Mouse (Mus musculus) cortical plate, adult 2 months (tissue): ENCODE results near the gene Fam81a. TPM values are rescaled to one million over a fixed set of nuclear protein-coding genes. Genes with fewer than 3 reads are reported as not detected.

Source experiments
- H3K27ac ChIP-seq: fragments of 200-500 bp; 2 replicates; pipeline ENCODE4 v1.5.1; 2012; ENCODE audit warnings: low read length, control low read depth, inconsistent platforms; ENCODE audit not compliant: insufficient read depth
- H3K4me1 ChIP-seq: fragments of 200-500 bp; 2 replicates; pipeline ENCODE4 v1.6.1; 2011; ENCODE audit warnings: low read length; ENCODE audit not compliant: control insufficient read depth, insufficient read depth
- H3K4me3 ChIP-seq: fragments of 200-500 bp; 2 replicates; pipeline ENCODE4 v1.5.1; 2011; ENCODE audit warnings: mild to moderate bottlenecking, low read length, control low read depth; ENCODE audit not compliant: insufficient read depth
- CTCF ChIP-seq: fragments of 200-500 bp; IDR thresholded peaks from 2 replicates; pipeline ENCODE4 v1.5.1; 2011; ENCODE audit warnings: mild to moderate bottlenecking, control low read depth, low read length; ENCODE audit not compliant: insufficient read depth; ENCODE audit errors: extremely low read depth
- POLR2A ChIP-seq: fragments of 200-500 bp; IDR thresholded peaks from 2 replicates; pipeline ENCODE4 v1.6.1; 2011; ENCODE audit warnings: mild to moderate bottlenecking, low read length, control low read depth; ENCODE audit not compliant: insufficient read depth; ENCODE audit errors: extremely low read depth
- polyA plus RNA-seq: library from polyadenylated mRNA; depleted of rRNA; stranded (reverse); fragments of >200 nt; gene quantifications from 2 replicates; pipeline ENCODE4 v1.2.3, GENCODE M21; 2012; rRNA removed

Gene Fam81a
- polyA plus RNA-seq, result 135 and 144 TPM in 2 replicates

DNA sequence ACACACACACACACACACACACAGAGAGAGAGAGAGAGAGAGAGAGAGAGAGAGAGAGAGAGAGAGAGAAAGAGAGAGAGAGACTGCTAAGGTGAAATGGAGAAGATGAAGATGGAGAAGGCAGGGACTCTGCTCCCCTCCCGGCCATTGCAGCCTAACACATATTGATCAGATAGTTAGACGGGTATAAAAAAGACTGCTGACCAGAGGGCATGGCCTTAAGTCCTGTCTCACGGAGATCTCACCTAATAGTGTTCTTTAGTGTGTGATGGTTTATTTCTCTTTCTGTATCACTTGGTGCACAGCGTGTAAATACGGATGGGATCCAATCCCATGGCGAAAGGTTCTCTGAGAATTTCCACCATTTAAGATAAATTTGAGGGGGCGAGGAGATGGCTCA lies at the start of gene Fam81a:
Fam81a (minus strand) TSS at position 101 of the 400 bp plus-strand sequence.
- peak within 1 kb of the TSS; percentile 94 for H3K4me3 ChIP-seq
- TF ChIP-seq CTCF (no peak), POLR2A (no peak)
- peak within 1 kb of the TSS; percentile 79 for H3K27ac ChIP-seq
- peaks cover 4% of the 10 kb centered on the region for H3K4me1 ChIP-seq

DNA sequence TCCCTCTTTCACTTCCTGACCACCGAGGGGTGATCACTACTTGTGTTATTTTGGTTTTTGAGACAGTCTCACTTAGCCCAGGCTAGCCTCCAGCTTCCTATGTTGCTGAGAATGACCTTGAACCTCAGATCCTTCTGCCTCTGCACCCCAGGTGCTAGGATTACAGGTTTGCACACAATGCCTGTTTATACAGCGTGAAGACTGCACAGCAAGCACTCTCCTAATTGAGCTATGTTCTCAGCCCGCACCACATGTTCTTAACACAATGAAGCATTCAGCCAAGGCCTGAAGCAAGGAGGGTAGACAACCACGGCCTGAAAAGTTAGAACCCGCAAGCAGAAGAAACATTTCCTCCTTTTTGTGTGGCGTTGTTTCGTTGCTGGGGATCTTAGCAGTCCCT lies 40.3 kb upstream of the Fam81a start:
- H3K27ac ChIP-seq, result no peak overlapping the region
- H3K4me1 ChIP-seq, result no peaks in the 10 kb centered on the region
- no peak overlapping the region for H3K4me3 ChIP-seq
- TF ChIP-seq CTCF, result no peak
- TF ChIP-seq POLR2A, result no peak

DNA sequence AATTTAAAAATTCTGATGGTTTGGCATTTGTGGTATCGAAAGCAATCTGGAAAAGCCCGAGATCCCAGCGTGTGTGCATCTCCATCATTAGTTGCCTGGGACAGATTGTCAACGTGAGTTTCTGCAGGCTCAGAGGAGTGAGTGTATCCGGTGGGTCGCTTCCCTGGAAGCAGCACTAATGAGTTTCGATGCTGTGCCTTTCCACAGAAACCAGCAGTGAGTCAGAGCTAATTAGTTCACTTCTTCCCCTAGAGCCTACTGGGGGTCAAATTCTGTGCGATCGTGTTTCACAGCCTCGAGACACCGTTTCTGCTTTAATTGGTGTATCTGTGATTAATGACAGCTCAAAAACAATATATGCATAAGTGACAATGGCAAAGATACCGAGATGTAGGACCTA lies 39.4 kb upstream of the Fam81a start:
- H3K4me1 ChIP-seq, result no peaks in the 10 kb centered on the region
- no peak for TF ChIP-seq CTCF
- no peak for TF ChIP-seq POLR2A
- no peak overlapping the region for H3K4me3 ChIP-seq
- no peak overlapping the region for H3K27ac ChIP-seq

DNA sequence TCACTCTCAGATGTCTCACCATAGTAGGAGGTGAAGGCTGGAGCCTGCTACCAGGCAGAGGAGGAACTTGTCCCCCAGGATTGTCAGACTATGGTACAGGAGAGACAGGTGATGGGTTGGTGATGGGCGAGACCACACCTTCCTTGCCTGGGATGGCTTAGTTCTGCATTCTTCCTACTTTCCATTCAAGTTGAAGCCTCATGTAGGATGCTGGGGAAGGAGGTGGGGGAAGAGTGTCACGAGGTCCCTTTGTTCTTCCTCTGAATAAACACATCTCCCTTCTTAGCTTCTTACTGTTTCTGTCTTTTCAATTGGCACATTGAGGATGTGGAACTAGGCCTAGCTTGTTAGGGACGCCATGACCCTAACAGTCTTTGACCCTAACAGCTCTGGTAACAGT lies 33.9 kb upstream of the Fam81a start:
- TF ChIP-seq POLR2A (no peak), CTCF (no peak)
- no peak overlapping the region for H3K27ac ChIP-seq

DNA sequence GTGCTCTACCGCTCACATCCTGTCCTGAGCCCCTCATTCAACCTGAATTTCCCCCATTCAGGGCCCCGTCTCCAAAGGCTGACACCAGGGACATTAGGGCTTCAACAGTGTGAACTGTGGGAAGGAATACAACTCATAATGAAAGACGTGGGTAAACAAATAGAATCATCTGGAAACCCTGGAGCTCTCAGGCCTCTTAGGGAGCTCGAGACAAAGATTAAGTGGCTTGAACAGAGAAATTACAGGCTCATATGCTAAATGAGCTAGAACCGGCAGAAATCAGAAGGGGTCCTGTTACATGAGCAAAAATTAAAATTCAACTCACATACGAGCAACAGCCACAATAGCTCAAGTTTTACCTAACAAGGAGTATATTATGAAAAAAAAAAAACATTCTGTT lies 32.5 kb upstream of the Fam81a start:
- no peak overlapping the region for H3K4me3 ChIP-seq
- no peak overlapping the region for H3K27ac ChIP-seq
- H3K4me1 ChIP-seq, result no peaks in the 10 kb centered on the region
- TF ChIP-seq POLR2A (no peak), CTCF (no peak)

More for the DNA sequence above, 33.9 kb upstream of the Fam81a start:
- Histone ChIP-seq H3K4me3 (no peak overlapping the region), H3K4me1 (no peaks in the 10 kb centered on the region)

DNA sequence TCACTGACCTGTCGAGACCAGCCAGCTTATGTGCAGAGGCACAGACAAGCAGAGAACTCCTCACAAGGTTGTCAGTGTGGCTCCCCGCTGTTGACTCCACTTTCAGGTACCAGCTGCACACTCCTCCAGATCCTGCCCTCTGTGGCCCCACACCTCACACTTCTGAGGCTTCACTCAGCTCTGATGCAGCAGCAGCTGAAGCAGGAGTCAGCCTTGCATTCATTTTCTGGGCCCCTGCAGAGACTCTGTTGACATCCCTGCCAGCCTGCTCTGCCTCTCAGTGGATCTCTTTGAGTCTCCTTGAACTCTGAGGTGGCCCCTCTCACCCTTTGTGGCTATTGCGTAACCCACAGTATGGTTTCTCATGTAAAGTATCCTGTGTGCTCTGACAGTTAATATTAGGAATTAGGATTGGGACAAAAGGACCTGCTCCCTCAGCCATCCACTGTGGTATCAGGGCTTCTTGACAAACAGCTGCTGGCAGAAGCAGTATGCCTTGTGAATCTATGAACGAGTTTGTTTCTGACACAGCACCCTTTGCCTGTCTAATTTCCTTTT lies 32.0 kb upstream of the Fam81a start:
- no peak overlapping the region for H3K27ac ChIP-seq
- no peaks in the 10 kb centered on the region for H3K4me1 ChIP-seq
- no peak overlapping the region for H3K4me3 ChIP-seq
- TF ChIP-seq CTCF (no peak), POLR2A (no peak)

DNA sequence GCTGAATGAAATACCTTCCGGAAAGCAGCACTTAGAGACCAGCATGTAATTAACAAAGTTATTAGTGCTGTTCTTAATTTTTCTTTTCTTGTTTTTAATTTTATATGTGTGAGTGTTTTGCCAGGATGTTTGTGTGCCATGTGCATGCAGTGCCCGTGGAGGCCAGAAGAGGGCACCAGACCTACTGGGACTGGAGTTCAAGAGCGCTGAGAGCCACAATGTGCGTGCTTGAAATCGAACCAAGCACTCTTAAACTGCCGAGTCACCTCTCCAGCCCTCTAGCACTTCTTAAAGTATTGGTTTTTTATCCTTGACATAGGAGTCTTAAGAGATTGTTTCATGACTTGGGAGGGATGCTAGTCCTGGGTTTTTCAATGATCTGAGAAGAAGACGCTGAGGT lies 26.6 kb upstream of the Fam81a start:
- TF ChIP-seq CTCF (0 out of 2 replicates have a peak, but pooled peaks have one; percentile 15), POLR2A (no peak)
- no peak overlapping the region for H3K27ac ChIP-seq

DNA sequence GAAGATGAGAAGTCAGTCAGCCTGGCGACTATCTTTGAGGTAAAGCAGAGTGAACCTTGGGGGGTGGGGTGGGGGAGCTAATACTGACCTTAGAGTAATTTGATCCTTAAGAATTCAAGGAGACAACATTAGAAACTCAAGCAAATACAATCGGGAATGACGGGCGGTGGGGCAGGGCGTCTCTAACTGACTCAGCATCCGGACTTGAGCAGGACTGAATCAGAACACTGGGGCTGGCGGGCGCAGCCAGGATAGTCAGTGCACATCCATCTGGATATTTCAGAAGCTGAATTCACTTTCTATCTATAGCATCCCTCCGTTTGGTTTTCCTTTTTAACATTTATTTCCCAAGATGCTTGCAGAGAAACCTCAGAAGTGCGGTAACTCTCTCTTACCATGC lies 17.7 kb upstream of the Fam81a start:
- no peak overlapping the region; the same call in 1 of the 2 replicates for H3K27ac ChIP-seq
- no peak for TF ChIP-seq CTCF
- no peak for TF ChIP-seq POLR2A

More for the DNA sequence above, 26.6 kb upstream of the Fam81a start:
- H3K4me1 ChIP-seq, result no peaks in the 10 kb centered on the region
- no peak overlapping the region for H3K4me3 ChIP-seq

DNA sequence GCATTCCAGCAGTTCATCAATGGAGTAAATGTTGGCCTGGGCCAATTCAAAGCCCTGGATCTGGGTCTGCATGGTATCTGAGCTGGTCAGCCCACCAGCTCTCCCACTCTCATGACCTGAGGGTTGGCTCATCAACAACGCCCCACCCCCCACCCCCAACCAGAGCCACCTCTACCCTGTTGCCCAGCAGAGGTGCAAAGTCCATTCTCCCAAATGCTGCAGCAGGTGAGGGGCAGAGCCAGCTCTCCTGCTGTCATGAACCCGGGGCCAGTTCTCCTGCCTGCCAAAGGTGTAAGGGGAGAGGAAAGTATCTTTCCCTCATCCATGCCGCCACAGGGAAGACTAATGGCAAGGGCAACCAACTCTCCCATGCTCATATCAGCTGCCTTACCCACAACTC lies 5.3 kb upstream of the Fam81a start:
- Histone ChIP-seq H3K27ac (no peak overlapping the region), H3K4me1 (peaks cover 2% of the 10 kb centered on the region), H3K4me3 (no peak overlapping the region)
- TF ChIP-seq POLR2A, result no peak
- no peak for TF ChIP-seq CTCF

More for the DNA sequence above, 17.7 kb upstream of the Fam81a start:
- Histone ChIP-seq H3K4me3 (no peak overlapping the region), H3K4me1 (peaks cover 3% of the 10 kb centered on the region)

DNA sequence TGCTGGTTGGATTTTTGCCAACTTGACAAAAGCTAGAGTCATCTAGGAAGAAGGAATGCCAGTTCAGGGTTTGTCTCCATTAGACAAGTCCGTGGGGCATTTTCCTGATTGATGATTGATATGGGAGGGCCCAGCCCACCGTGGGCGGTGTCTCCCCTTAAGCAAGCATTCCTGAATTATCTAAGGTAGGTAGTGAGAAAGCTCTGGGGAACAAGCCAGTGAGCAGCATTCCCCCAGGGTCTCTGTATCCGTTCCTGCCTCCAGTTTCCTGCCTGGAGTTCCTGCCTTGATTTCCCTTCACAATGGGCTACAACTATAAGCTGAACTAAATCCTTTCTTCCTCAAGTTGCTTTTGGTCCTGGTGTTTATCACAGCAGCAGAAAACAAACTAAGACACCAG lies 3.1 kb upstream of the Fam81a start:
- TF ChIP-seq POLR2A (no peak), CTCF (no peak)
- H3K4me1 ChIP-seq, result peaks cover 2% of the 10 kb centered on the region
- H3K4me3 ChIP-seq, result no peak overlapping the region
- H3K27ac ChIP-seq, result no peak overlapping the region

DNA sequence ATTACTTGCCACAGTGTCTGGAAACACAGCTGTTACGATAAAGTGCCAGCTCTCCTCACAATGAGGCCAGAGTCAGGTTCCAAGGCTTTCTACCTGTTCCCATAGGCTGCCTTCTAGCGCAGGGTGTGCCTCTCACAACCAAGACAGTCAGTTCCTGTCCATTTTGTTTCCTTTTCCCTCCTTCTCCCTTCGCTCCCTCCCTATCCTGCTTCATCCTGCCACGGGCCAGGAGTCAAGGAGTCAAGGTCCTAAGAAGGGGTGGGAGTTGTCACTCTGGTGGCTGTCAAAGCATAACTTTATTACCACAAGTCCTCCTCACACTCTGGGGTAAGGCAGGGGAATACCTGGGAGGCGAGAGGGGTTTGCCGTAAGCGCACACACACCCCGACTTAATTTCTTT lies 966 bp upstream of the Fam81a start:
- TF ChIP-seq CTCF (no peak), POLR2A (no peak)
- Histone ChIP-seq H3K4me1 (peaks cover 4% of the 10 kb centered on the region), H3K4me3 (no peak overlapping the region), H3K27ac (no peak overlapping the region)
